Mouse (Mus musculus): Measurements from ENCODE around the gene Tubb1.

The Tubb1 gene

GRCm38 (mm10) chr2:174500814-174501503 lies 50.5 kb downstream of the Tubb1 start:
- no peak for DNase-seq (ENCODE audit: extremely low read depth, insufficient read length, low spot score)

DNA sequence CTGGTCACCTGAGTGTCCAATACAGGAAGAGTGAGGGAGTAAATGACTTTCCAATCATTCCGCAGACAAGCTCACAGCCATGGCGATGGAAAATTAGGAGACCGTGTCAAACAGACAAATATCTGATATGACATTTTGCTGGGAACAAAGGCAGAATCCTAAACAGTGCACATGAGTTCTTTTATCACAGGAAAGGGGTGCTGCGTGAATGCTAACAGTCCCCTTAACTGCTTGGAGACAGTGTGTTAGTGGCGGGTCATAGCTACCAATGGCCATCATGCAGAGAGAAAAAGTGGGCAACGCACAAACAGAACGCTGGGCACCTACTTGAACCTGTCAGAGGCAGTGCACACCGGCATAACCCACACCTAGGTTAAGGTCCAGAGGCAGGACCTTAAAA lies 51.0 kb downstream of the Tubb1 start:
- DNase-seq (ENCODE audit: extremely low read depth, insufficient read length, low spot score): no peak

GRCm38 (mm10) chr2:174502321-174502720 lies 51.8 kb downstream of the Tubb1 start:
- no peak for DNase-seq (ENCODE audit: extremely low read depth, insufficient read length, low spot score)

DNA sequence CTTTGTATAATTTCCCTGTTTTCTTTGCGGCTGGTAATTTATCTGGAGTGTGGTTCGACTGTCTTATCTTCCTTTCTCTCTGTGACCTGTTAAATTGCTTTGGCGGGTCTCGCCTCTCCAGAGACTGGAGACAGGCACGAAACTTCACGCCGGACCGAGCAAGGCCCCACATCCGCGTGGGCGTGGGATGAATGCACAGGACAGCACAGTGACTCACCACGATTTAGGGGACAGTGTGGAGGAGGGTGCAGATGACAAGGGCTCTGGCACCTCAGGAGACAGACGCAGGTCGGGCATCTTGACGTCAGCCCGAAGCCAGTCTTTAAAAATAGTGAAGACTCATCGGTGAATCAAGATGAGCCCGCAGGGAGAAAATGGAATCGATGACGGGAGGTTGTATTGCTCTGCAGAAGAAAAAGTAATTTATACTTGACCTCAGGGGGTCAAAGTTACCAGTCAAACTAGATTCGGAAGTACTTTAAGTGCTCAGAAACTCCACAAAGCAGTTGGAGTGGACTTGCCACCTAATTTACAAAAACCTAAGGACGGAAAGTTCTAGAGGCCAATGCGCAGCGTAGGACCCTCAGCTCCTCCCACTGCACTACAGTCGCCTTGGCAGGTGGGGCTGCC lies 52.5 kb downstream of the Tubb1 start:
- no peak for DNase-seq (ENCODE audit: extremely low read depth, insufficient read length, low spot score)
